Mouse (Mus musculus): Measurements from ENCODE around the gene Pcdh7.

GRCm38 (mm10) chr5:58039875-58040274, 322.1 kb downstream of the Pcdh7 start:
- TF ChIP-seq CTCF (IDR thresholded peaks at IDR 0.05; ENCODE audit: control insufficient read depth, insufficient read depth, low read length) (no peak), POLR2A (IDR thresholded peaks at IDR 0.05; ENCODE audit: borderline replicate concordance, control insufficient read depth, low read depth, low read length) (no peak)
